Mouse (Mus musculus) kidney, adult 8-10 months (tissue): ENCODE data around the gene Tfeb.

Experiments
- DNase-seq, 2 experiments: peaks; one replicate each; pipeline ENCODE4 v3.0.0; 2022

Gene Tfeb

GRCm38 (mm10) chr17:47788996-47789395, 52.2 kb downstream of the Tfeb start:
- DNase-seq, result no peak

- peak; percentile 44 to 64 for DNase-seq
These were observed 55.5 kb downstream of the Tfeb start for GRCm38 (mm10) chr17:47792098-47792863.

- DNase-seq, result peak; percentile 73 to 89
These were observed 56.5 kb downstream of the Tfeb start for GRCm38 (mm10) chr17:47793377-47793776.

- DNase-seq, result peak; percentile 36 to 64
These were observed 58.6 kb downstream of the Tfeb start for GRCm38 (mm10) chr17:47795446-47795845.

GRCm38 (mm10) chr17:47796156-47796816, 59.5 kb downstream of the Tfeb start:
- no peak for DNase-seq

GRCm38 (mm10) chr17:47796968-47797367, 60.1 kb downstream of the Tfeb start:
- no peak for DNase-seq

GRCm38 (mm10) chr17:47797383-47797782, 60.6 kb downstream of the Tfeb start:
- no peak for DNase-seq

GRCm38 (mm10) chr17:47802806-47803205, 66.0 kb downstream of the Tfeb start:
- DNase-seq, result no peak

- no peak for DNase-seq
These were observed 66.8 kb downstream of the Tfeb start for GRCm38 (mm10) chr17:47803662-47804061.

- no peak for DNase-seq
These were observed 68.4 kb downstream of the Tfeb start for GRCm38 (mm10) chr17:47805047-47805835.

- DNase-seq, result peak in 1 of 2 experiments; percentile 32
These were observed 69.4 kb downstream of the Tfeb start for GRCm38 (mm10) chr17:47806230-47806629.

- DNase-seq, result no peak
These were observed 74.5 kb downstream of the Tfeb start for GRCm38 (mm10) chr17:47811265-47811800.

GRCm38 (mm10) chr17:47812200-47812599, 75.4 kb downstream of the Tfeb start:
- DNase-seq, result no peak

- DNase-seq, result no peak
These were observed 76.8 kb downstream of the Tfeb start for GRCm38 (mm10) chr17:47813616-47814015.

GRCm38 (mm10) chr17:47814496-47814895, 77.7 kb downstream of the Tfeb start:
- no peak for DNase-seq

GRCm38 (mm10) chr17:47815446-47815845, 78.6 kb downstream of the Tfeb start:
- DNase-seq, result no peak

- no peak for DNase-seq
These were observed 81.4 kb downstream of the Tfeb start for GRCm38 (mm10) chr17:47818038-47818725.

- no peak for DNase-seq
These were observed 84.5 kb downstream of the Tfeb start for GRCm38 (mm10) chr17:47821339-47821738.

- DNase-seq, result no peak
These were observed 94.3 kb downstream of the Tfeb start for GRCm38 (mm10) chr17:47831161-47831560.

GRCm38 (mm10) chr17:47831772-47832171, 94.9 kb downstream of the Tfeb start:
- DNase-seq, result no peak

GRCm38 (mm10) chr17:47832501-47833028, 95.7 kb downstream of the Tfeb start:
- DNase-seq, result no peak

- peak in 1 of 2 experiments; percentile 7 for DNase-seq
These were observed 96.3 kb downstream of the Tfeb start for GRCm38 (mm10) chr17:47833029-47833627.
